ENCODE assay signal across 7 mouse cellular contexts in genomic region chr2:126874809-126875515, GRCm38 (mm10). TPM values are rescaled to one million over a fixed set of nuclear protein-coding genes. Genes with fewer than 3 reads are reported as not detected.
DNase-seq lines count a peak whose midpoint lies in the region; ATAC-seq and TF ChIP-seq lines count a peak whose summit lies in the region.

No protein-coding gene starts in this region.

- no peaks in the 10 kb centered on the region for H3K36me3 ChIP-seq in hindbrain, embryonic 13.5 days
- H3K36me3 ChIP-seq in liver, adult 2 months (ENCODE audit: control insufficient read depth, insufficient read depth, low read length), result no peaks in the 10 kb centered on the region

- H3K79me2 ChIP-seq in liver, adult 2 months (ENCODE audit: control insufficient read depth, insufficient read depth, low read length), result peaks cover 6% of the 10 kb centered on the region; the same call in 1 of the 2 replicates

- ATAC-seq in hindbrain, embryonic 13.5 days (ENCODE audit: low FRiP score), result no peak
- ATAC-seq in activated CD4-positive, CD25-positive, alpha-beta regulatory T cell, adult 4 months, result no peak

- peak overlapping the region; percentile 88 for H3K4me3 ChIP-seq in hindbrain, embryonic 13.5 days
- H3K4me3 ChIP-seq in liver, adult 2 months (ENCODE audit: insufficient read depth, low read depth, low read length), result peak overlapping the region; percentile 84

- peak; percentile 23 to 36 for DNase-seq in B cell, adult 2 months
- peak; percentile 19 for DNase-seq in ES-CJ7 (ENCODE audit: low read depth, low spot score)
- peak; percentile 8 for DNase-seq in embryo, embryonic 11 days
- no peak for DNase-seq in liver, adult 2 months (ENCODE audit: extremely low read depth, low read depth, low spot score)
- DNase-seq in retina, embryonic 14.5 days (ENCODE audit: low spot score), result peak; percentile 23

- H3K4me2 ChIP-seq in hindbrain, embryonic 13.5 days, result peak overlapping the region; percentile 76

- TF ChIP-seq POLR2A in liver, adult 2 months (IDR thresholded peaks at IDR 0.05; ENCODE audit: extremely low read depth, insufficient read depth, low read length), result no peak

- no peaks in the 10 kb centered on the region for H3K9me3 ChIP-seq in hindbrain, embryonic 13.5 days

- peak overlapping the region; percentile 98 for H3K27ac ChIP-seq in hindbrain, embryonic 13.5 days
- peak overlapping the region; percentile 97 for H3K27ac ChIP-seq in liver, adult 2 months (replicated peaks; ENCODE audit: insufficient read depth, low read depth, low read length)

- H3K27me3 ChIP-seq in hindbrain, embryonic 13.5 days, result no peaks in the 10 kb centered on the region
- H3K27me3 ChIP-seq in liver, adult 2 months (ENCODE audit: control insufficient read depth, insufficient read depth, low read length), result no peaks in the 10 kb centered on the region

- TF ChIP-seq CTCF in liver, adult 2 months (IDR thresholded peaks at IDR 0.05; ENCODE audit: low read depth, low read length), result no peak

- H3K9ac ChIP-seq in hindbrain, embryonic 13.5 days, result peak overlapping the region; percentile 92
- peak overlapping the region; percentile 92 for H3K9ac ChIP-seq in liver, adult 2 months (ENCODE audit: low read depth, low read length)

- WGBS in hindbrain, embryonic 13.5 days, result 30% methylated on average over 13 of the region's 13 CpGs
- 12% methylated on average over 13 of the region's 13 CpGs for WGBS in liver, adult 2 months

- peaks cover 24% of the 10 kb centered on the region for H3K4me1 ChIP-seq in hindbrain, embryonic 13.5 days (replicated peaks)
- peaks cover 13% of the 10 kb centered on the region for H3K4me1 ChIP-seq in liver, adult 2 months (ENCODE audit: control insufficient read depth, insufficient read depth, low read length)

RNA-seq across cellular contexts. Expression of gene Trpm7, which starts 1.1 kb away (rescaled TPM):
- polyA plus RNA-seq in hindbrain, embryonic 13.5 days (2015; fragmentation: Nextera tagmentation; extraction: Ambion mirVana), result 36.9 and 40.4 TPM in 2 replicates
- 41.2 and 46.3 TPM in 2 replicates for total RNA-seq in liver, adult 2 months (2014; rRNA removed)
- 3.3 and 3.6 TPM in 2 replicates for polyA plus RNA-seq in liver, adult 2 months (2012; rRNA removed)
- 10 to 100 TPM; 49.8 to 55.8 TPM for polyA plus RNA-seq in activated CD4-positive, CD25-positive, alpha-beta regulatory T cell, adult 4 months (2017; shearing (Covaris generic))

RNA-seq across cellular contexts. Expression of gene Sppl2a, which starts 58.1 kb away (rescaled TPM):
- 34.5 and 35.7 TPM in 2 replicates for polyA plus RNA-seq in hindbrain, embryonic 13.5 days (2015; fragmentation: Nextera tagmentation; extraction: Ambion mirVana)
- total RNA-seq in liver, adult 2 months (2014; rRNA removed), result 158 and 174 TPM in 2 replicates
- 33.3 and 37.6 TPM in 2 replicates for polyA plus RNA-seq in liver, adult 2 months (2012; rRNA removed)
- polyA plus RNA-seq in activated CD4-positive, CD25-positive, alpha-beta regulatory T cell, adult 4 months (2017; shearing (Covaris generic)), result 10 to 100 TPM; 63.4 to 75.3 TPM
